Mouse (Mus musculus) heart, adult 10 weeks (tissue): ENCODE results near the gene Tsc22d3. TPM values are rescaled to one million over a fixed set of nuclear protein-coding genes. Genes with fewer than 3 reads are reported as not detected.

Experiments used
- polyA plus RNA-seq: library from polyadenylated mRNA; stranded (reverse); fragments of 350-450 nt; fragmentation: Illumina TruSeq; extraction: RNeasy Lipid Tissue Mini Kit (QIAGEN cat#74804); gene quantifications from one replicate; pipeline ENCODE4 v1.2.3, GENCODE M21; 2014; ENCODE audit warnings: low read depth, low replicate concordance

Gene Tsc22d3
- polyA plus RNA-seq = 94.3 TPM

GRCm38 (mm10) chrX:140600410-140601109 is at the start of gene Tsc22d3:
Gene Tsc22d3 (minus strand): TSS chrX:140600659.

Other genes with a start within 250 kb of the Tsc22d3 start
- 34.8 TPM for gene Prps1, start 144.0 kb downstream of the Tsc22d3 start, polyA plus RNA-seq
- gene Mid2, start 63.9 kb upstream of the Tsc22d3 start, polyA plus RNA-seq = 11.9 TPM
- gene Tex13b, start 212.8 kb upstream of the Tsc22d3 start, polyA plus RNA-seq = not detected